Mouse (Mus musculus) cerebellum, postnatal 14 days (tissue): ENCODE data around the gene Erbb3.
A peak's percentile ranks its signal among the peaks of the same experiment; 100 is the strongest.
"Not testable (repeated sequence)": the region's sequence is repeated elsewhere in the genome, so short reads cannot be mapped to it uniquely, and the experiment has no call there.

Experiments
- DNase-seq, 2 experiments: peaks; one replicate each; pipeline ENCODE4 v3.0.0; 2021; ENCODE audit warnings: mixed read lengths in 2 of 2

Erbb3 gene

GRCm38 (mm10) chr10:128556286-128556685 is 33.2 kb downstream of the Erbb3 start:
- no peak for DNase-seq

- DNase-seq = not testable (repeated sequence)
Observed at GRCm38 (mm10) chr10:128555567-128555966, 33.9 kb downstream of the Erbb3 start.

GRCm38 (mm10) chr10:128550144-128550823 is 39.2 kb downstream of the Erbb3 start:
- DNase-seq = not testable (repeated sequence)

- DNase-seq = peak; percentile 60 to 67
Observed at GRCm38 (mm10) chr10:128549682-128550057, 39.8 kb downstream of the Erbb3 start.

GRCm38 (mm10) chr10:128548947-128549681 is 40.3 kb downstream of the Erbb3 start, which contains the start of gene Rpl41:
Gene Rpl41 (minus strand): TSS chr10:128549305.
- peak; percentile 92 to 94 for DNase-seq

- DNase-seq = peak; percentile 38 to 49
Observed at GRCm38 (mm10) chr10:128548051-128548791, 41.2 kb downstream of the Erbb3 start.

GRCm38 (mm10) chr10:128547361-128548032 is 42.0 kb downstream of the Erbb3 start, which contains the start of gene Zc3h10:
Gene Zc3h10 (minus strand): TSS chr10:128547774.
- DNase-seq = peak; percentile 94

GRCm38 (mm10) chr10:128546787-128547186 is 42.7 kb downstream of the Erbb3 start:
- DNase-seq = no peak

- peak in 1 of 2 experiments; percentile 43 for DNase-seq
Observed at GRCm38 (mm10) chr10:128546361-128546760, 43.1 kb downstream of the Erbb3 start.

- DNase-seq = no peak
Observed at GRCm38 (mm10) chr10:128545570-128545898, 43.9 kb downstream of the Erbb3 start.

- no peak for DNase-seq
Observed at GRCm38 (mm10) chr10:128544674-128545569, 44.5 kb downstream of the Erbb3 start.

- DNase-seq = no peak
Observed at GRCm38 (mm10) chr10:128544151-128544657, 45.2 kb downstream of the Erbb3 start.

- DNase-seq = no peak
Observed at GRCm38 (mm10) chr10:128543100-128543499, 46.4 kb downstream of the Erbb3 start.

GRCm38 (mm10) chr10:128538340-128538870 is 51.0 kb downstream of the Erbb3 start:
- no peak for DNase-seq

- DNase-seq = peak; percentile 91 to 93
Observed at GRCm38 (mm10) chr10:128536266-128536940, 53.0 kb downstream of the Erbb3 start.

GRCm38 (mm10) chr10:128535624-128536265 is 53.7 kb downstream of the Erbb3 start:
- no peak for DNase-seq

- DNase-seq = no peak
Observed at GRCm38 (mm10) chr10:128535206-128535605, 54.2 kb downstream of the Erbb3 start.

- no peak for DNase-seq
Observed at GRCm38 (mm10) chr10:128526366-128527356, 62.8 kb downstream of the Erbb3 start.
